Mouse (Mus musculus): ENCODE data around the gene Gm49333.
A peak's percentile ranks its signal among the peaks of the same experiment; 100 is the strongest.
"Not testable (repeated sequence)": the region's sequence is repeated elsewhere in the genome, so short reads cannot be mapped to it uniquely, and the experiment has no call there.

Gene Gm49333

DNA sequence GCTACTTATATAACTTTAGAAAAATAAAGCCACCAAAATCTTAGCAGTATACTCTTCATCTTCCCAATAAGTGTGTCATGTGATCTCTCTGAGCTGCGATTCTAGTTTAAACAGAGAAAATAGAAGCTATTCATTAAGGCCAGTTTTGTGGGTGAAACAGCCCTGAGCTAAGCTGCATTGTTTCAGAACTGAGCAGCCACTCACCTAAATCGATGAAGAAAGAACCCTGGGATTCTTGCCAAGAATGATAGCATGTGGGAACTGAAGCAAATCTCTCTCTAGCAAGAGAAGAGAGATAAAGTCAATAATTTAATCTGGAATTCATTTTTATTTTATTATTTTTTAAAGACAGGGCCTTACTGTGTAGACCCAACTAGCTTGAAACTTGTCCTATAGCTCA lies 11.8 kb downstream of the Gm49333 start:
- DNase-seq (ENCODE audit: low spot score) = peak; percentile 27

DNA sequence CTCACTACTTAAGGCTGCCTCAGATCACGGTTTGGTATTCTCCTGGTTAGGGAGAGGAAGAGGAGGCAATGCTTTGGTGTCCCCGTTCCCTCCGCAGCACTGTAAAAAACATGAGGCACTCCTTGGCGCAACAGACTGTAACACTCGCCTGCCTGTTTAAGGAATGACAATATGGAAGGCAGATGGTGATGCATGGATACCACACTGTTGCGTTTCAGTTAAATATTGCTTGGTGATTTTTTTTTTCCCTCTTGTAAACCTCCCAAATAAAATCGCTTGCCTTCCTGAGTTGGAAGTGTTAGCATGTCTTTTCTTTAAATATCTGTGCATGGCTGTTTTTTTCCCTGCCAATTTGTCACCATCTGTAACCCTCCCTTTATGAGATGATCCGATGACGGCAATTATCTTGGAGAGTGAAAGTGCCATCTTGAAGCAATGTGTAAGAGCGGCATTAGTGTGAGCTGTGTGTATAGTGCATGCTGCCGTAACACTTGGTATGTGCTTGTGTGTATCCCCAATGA lies 17.5 kb downstream of the Gm49333 start:
- DNase-seq (ENCODE audit: low spot score) = peak; percentile 26

DNA sequence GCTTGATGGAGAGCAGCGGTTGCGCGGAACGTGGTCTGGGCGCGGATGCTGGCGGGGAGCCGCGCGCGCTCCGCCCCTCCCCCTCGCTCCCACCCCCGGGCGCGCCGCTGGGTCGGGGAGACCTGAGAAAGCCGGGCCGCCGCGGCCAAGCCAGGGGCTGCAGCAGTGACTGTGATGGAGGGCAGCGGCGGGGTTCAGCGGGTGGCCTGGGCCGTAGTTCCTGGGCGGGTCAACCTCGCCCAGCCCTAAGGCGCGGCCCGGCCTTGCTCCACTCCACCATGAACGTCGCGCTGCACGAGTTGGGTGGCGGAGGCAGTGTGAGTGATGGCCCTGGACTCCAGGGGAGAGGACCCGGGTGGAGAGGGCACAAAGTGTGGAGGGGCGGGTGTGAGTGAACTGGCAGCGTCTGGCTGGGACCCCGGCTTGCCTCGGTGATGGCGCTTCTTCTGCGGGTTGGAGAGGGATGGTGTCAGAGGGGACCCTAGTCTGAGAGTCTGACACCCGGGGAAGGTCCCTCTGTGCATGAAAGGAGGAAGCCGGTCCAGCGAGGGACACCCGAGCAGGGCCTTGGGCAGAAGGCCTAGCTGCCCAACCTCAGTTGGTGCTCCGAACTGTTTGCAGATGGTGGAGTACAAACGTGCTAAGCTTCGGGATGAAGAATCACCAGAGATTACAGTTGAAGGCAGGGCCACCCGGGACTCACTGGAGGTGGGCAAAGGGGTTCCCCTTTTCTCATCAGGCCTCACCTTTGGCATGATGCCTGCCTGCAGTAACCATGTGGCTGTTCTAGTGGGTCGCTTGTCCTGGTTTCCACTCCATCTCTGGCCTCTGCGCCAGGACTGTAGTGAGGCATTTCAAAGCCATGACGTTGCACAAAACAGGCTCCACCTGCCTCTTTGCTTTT lies 18.6 kb downstream of the Gm49333 start, which contains the start of gene Ece2:
TSS of gene Ece2 (plus strand) at position 98 of the 904 bp plus-strand sequence.
- peak; percentile 55 for DNase-seq (ENCODE audit: low spot score)

DNA sequence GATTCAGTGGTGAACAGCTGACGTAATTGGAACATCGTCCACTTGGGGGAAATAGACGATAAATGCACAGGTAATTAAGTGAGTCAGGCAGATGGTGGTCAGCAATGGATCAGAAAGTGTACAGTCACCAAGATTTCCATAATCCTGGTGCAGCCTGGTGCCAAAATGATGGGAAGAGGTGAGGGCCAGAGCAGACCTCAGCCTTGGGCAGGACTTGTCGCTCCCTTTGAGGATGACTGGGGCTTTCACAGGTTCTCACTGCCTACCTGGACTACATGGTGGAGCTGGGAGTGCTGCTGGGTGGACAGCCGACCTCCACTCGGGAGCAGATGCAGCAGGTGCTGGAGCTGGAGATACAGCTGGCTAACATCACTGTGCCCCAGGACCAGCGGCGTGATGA lies 26.0 kb downstream of the Gm49333 start:
- DNase-seq (ENCODE audit: low spot score) = no peak

DNA sequence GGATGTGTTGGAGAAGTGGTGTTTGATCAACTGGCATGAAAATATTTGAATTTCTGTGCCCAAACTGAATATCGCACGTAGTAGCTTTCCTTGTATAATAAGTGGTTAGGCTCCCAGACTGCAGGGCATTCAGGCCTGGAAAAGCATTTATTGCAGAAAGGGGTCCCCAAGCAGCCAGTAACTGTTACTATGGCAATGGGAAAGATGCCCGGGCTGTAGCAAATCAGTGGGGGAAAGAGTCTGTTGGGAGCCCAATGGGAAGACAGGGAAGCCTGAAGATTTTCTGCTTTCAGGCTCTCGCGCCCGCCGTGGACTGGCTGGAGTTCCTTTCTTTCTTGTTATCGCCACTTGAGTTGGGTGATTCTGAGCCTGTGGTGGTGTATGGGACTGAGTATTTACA lies 27.0 kb downstream of the Gm49333 start:
- no peak for DNase-seq (ENCODE audit: low spot score)

DNA sequence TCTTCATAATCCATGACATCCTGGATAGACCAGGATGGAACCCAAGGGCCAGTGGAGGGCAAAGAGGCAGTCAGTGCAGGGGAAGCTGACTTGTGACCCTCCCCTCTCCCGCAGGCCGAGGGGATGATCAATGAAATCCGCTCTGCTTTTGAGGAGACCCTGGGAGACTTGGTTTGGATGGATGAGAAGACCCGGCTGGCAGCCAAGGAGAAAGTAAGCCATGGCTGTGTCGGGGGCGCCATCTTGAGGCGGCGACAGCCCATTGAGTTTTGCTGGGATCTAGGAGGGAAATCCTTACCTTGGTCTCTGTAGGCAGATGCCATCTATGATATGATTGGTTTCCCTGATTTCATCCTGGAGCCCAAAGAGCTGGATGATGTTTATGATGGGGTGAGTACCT lies 30.8 kb downstream of the Gm49333 start:
- peak; percentile 57 for DNase-seq (ENCODE audit: low spot score)

DNA sequence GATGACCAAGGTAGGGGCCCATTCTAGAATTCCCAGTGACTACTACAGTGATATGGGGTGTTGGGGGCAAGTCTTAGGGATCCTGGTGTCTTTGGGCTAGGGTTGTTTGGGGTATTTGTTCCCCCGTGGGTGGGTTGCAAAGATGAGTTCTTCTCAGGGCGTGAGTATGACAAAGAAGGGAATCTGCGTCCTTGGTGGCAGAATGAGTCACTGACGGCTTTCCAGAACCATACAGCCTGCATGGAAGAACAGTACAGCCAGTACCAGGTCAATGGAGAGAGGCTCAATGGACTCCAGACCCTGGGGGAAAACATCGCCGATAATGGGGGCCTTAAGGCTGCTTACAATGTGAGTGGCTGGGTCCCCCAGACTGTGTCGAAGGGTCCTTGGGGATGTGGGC lies 32.5 kb downstream of the Gm49333 start:
- DNase-seq (ENCODE audit: low spot score) = no peak

DNA sequence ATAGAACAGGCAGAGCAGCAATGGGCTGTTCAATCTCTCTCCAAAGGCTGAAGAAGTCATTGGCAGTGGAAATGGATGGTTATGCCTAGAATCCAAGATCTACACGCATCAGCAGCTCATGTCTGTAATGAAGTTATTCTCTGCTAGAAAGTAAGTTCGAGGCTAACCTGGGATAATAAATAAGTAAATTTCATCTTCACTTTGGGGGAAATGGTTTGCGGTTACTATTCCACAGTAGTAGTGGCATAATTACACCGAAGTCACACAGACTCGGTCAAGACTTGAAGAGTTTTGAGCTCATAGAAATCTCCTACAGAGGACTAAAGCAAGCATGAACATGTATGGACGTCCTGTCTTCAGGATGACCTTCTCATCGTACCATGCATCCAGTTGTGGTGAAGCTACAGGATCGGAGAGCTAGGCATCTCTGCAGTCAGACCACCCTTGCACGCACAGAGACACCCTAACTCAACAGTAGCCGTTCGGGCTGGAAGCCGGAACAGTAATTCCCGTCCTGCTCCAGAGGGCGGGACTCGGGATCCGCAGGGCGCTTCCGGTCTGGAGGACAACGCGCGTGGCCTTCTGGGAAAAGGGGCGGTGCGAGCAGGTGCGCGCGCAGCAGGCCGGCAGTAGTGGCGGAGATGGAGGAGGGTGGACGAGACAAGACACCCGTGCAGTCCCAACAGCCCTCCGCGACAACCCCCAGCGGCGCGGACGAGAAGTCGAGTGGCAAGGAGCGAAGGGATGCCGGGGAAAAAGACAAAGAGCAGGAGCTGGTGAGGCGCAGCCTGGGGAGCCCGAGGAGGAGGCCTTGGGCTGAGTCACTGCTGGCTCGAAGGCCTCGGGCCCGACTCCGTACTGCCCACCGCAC lies 39.9 kb downstream of the Gm49333 start, which contains the start of gene Psmd2:
TSS of gene Psmd2 (plus strand) at position 577 of the 871 bp plus-strand sequence.
- DNase-seq (ENCODE audit: low spot score) = peak; percentile 94

DNA sequence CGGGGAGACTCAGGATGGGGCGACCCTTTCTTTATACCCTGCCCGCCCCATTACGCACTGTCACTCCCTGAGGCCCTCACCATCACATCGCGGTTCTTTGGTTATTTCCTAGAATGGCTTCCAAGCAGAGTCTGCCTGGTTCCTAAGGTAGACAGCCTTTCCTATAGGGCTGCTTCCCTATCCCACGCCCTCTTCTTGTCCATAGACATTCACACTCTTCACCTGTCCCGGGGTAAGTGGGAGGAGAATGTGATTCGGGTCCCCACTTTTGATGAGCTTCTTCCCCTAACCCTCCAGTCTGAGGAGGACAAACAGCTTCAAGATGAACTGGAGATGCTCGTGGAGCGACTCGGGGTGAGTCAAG lies 40.5 kb downstream of the Gm49333 start:
- DNase-seq (ENCODE audit: low spot score) = no peak

DNA sequence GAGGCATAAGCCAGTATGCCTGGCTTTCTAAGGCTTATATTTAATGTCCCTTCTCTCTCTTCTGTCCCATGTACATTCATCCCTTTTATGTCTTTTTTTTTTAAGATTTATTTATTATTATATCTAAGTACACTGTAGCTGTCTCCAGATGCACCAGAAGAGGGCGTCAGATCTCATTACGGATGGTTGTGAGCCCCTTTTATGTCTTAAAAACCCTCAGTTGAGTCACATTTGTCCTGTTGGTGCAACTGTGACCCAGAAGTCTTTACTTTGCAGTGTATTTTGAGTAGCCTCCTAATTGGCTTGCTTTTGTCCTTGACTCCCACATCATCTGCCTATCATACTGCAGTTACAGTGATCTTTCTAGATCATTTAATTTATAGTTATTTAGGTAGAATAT lies 41.9 kb downstream of the Gm49333 start:
- no peak for DNase-seq (ENCODE audit: low spot score)

DNA sequence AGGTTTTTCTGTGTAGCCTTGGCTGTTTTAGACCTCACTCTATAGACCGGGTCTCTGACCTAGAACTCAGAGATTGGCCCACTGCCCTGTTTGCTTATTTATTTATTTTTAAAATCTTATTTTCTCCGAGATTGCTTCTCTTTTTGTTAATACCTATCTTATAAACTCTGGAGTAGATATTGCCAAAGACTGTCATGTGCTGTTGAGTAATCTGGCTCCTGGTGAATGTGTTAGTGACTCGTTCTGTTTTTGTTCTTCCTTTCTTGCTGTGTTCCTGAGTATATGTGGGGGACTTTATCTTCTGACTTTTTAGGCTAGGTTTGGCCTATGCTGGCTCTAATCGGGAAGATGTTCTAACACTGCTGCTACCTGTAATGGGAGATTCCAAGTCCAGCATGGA lies 46.3 kb downstream of the Gm49333 start:
- no peak for DNase-seq (ENCODE audit: low spot score)

DNA sequence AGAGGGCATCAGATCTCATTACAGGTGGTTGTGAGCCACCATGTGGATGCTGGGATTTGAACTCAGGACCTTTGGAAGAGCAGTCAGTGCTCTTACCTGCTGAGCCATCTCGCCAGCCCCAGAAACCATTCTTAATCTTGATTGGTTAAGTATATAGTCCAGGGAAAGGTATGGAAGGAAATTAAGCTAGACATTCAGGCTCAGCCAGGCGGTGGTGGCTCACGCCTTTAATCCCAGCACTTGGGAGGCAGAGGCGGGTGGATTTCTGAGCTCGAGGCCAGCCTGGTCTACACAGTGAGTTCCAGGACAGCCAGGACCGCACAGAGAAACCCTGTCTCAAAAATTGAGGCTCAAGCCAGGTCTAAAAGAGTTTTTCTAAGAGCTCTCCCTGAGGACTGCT lies 56.6 kb downstream of the Gm49333 start, which contains the start of gene Eif4g1:
TSS of gene Eif4g1 (plus strand) at position 301 of the 400 bp plus-strand sequence.
- not testable (repeated sequence) for DNase-seq (ENCODE audit: low spot score)

DNA sequence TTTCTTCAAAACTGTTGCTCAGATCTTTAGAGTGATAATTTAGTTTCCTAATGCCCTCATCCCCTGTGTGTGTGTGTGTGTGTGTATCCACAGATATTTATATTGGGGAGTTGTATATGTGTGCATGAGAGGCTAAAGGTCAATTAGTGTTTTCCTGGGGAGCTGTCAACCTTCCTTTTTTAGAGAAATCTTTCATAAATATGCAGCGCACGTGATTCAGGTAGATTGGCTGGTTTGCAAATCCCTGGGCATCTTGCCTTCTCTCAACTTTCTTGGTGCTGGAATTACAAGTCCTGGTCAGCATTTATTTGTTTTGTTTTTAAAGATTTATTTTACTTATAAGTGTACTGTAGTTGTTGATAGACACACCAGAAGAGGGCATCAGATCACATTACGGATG lies 58.9 kb downstream of the Gm49333 start:
- DNase-seq (ENCODE audit: low spot score) = no peak

DNA sequence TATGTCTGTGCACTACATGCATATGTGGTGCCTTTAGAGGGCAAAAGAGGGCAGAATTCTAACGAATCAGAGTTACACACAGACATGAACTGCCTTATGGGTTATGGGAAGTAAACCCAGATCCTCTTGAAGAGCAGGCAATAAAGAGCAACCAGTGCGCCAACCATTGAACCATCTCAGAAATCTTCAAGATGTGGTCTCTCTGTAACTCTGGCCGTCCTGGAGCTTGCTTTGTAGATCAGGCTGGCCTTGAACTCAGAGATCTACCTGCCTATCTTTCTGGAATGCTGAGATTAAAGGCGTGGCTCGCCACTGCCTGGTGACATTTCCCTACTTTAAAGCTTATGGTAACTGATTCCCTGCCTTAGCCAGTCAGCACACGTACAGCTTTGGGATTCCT lies 60.5 kb downstream of the Gm49333 start:
- DNase-seq (ENCODE audit: low spot score) = peak; percentile 24

DNA sequence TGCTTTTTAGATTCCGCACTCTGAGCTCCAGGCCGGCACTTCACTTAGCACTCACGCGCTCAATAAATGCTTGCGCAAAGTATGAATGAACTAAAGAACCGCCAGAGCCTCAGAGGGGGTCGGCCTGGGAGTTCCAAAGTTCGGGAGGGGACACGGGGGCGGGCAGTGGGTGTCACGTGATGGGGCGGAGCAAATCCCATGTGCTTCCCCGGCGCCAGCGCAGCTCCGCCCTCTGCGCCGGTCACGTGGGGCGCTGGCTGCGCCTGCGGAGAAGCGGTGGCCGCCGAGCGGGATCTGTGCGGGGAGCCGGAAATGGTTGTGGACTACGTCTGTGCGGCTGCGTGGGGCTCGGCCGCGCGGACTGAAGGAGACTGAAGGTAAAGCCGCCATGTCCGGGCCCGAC lies 61.1 kb downstream of the Gm49333 start:
- DNase-seq (ENCODE audit: low spot score) = peak; percentile 91

DNA sequence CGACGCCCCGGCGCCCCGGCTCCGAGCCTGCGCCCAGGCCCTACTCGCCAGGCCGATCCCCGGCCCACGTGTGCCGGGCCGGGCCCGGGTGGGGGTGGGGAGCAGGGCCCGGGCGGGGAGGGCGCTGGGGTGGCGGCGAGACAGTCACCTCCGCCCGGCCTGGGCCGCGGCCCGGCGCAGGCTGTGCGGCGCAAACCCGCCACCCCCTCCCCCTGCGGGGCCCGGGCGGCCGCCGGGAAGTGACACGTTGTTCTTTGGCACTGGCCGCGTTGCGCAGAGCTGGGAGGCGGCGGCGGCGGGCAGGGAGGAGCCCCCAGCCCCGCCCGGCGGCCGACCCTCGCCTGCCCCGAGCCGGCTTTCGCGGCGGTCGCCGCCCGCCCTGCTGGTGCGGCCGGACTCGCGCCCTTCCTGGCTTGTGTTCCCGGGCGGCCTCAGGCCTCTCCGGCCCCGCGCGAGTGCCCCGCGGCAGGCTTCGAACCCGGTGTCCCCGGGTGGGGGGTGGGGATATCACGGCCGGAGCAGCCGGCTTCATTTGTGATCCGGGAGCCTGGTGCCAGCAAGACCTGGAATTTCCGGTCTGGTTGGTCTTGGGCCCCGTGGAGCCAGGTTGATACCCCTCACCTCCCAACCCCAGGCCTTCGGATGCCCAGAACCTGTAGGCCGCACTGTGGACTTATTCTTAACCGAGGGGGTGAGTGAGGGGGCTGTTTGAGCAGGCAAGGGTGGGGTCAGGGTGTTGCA lies 61.7 kb downstream of the Gm49333 start:
- peak; percentile 41 for DNase-seq (ENCODE audit: low spot score)

DNA sequence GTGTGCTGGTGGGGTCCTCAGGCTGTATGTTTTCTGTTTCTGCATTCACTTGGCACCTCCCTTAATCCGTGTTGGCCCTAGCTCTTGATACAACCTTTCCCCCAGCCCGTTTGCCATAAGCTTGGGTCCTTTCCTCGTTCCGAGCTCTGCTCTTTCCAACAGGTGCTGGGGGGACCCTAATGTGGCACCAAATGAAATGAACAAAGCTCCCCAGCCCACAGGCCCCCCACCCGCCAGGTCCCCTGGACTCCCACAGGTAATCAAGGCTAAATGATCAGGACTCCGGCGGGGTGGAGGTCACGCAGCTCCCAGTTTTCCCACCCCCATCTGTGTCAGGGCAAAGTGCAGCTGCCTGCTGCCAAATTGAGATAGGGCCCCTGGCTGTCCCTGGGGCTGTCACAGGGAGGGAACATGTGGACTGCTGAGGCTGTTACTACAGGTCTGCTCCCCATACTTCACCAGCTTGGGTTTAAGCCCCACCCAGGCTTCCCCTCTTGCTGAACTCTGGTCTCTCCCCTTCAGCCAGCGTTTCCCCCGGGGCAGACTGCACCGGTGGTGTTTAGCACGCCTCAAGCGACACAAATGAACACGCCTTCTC lies 62.4 kb downstream of the Gm49333 start:
- DNase-seq (ENCODE audit: low spot score) = no peak

DNA sequence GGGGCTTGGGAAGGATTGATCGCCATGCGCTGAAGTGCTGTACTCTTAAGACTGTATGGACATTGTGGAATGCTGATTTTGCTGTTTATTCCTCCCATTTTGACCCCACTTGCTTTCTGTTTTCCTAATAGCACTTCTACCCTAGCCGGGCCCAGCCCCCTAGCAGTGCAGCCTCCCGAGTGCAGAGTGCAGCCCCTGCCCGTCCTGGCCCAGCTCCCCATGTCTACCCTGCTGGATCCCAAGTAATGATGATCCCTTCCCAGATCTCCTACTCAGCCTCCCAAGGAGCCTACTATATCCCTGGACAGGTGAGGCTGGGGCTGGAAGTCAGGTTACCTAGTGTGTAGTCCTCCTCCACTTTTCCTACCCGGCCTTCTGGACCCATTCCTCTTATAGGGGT lies 63.8 kb downstream of the Gm49333 start:
- DNase-seq (ENCODE audit: low spot score) = no peak

DNA sequence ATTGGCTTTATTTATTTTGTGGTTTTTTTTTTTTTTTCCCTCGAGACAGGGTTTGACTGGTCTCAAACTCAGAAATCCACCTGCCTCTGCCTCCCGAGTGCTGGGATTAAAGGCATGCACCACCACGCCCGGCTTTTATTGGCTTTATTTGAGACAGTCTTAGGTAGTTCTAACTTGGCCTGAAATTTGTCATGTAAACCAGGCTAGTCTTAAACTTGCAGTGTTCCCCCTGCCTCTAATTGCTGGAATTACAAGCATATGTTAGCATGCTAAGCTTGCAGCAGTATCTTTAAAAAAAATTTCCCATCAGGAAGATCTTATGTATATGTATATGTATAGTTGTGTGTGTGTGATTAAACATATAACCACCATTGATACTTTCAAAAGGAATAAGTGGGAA lies 65.3 kb downstream of the Gm49333 start:
- peak; percentile 44 for DNase-seq (ENCODE audit: low spot score)

DNA sequence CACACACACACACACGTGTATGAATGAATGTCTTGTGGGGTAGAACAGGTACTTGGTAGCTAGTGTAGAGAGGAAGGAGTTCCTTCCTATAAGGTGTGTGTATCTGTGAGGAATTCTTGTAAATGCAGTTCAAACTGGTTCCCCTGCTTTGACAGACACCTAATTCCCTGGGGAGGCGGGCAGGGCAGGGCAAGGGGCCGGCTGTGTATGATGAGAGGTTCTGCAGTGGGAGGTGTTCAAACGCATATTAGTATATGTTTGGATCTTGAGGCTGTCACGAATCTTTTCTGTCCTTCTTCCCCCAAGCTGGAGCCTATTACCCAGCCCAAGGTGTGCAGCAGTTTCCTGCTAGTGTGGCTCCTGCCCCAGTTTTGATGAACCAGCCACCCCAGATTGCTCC lies 66.0 kb downstream of the Gm49333 start:
- peak; percentile 30 for DNase-seq (ENCODE audit: low spot score)

DNA sequence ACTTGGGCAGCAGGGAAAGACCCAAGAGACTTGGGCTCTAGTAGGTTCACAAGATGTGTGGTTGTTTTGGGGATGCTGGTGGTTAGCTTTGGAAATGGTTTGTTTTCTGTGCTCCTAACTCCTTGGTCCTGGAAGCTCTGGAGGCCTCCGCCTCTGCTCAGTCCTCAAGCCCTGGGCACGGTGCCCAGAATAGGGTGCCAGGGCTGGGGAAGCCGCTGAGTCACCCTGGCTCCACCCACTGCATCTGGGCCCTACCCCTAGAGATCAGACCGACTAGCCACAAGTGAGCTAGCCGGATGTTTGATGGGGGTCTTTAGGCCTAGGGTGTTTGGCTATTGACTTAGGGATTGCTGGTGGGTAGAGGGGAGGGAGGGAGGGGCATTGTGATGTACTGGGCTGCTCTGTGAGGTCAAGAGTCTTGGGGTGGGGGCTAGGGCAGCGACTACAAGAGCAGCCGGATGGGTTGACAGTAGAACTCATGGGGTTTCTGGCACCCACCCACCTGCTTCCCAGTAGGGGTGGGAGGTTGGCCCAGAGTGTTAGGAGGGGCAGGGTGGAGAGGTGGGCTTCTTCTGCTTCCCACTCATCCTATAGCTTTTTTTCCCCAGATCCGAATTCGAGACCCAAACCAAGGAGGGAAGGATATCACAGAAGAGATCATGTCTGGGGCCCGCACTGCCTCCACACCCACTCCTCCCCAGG lies 66.7 kb downstream of the Gm49333 start:
- DNase-seq (ENCODE audit: low spot score) = peak; percentile 95

All from MN1 (cell line).